Mouse (Mus musculus) kidney, postnatal 14 days (tissue): Measurements from ENCODE around the gene Dus1l.
"Not testable (repeated sequence)": the region's sequence is repeated elsewhere in the genome, so short reads cannot be mapped to it uniquely, and the experiment has no call there.

Experiments
- DNase-seq: peaks from one replicate; pipeline ENCODE4 v3.0.0; 2022; ENCODE audit warnings: mixed read lengths

The Dus1l gene

DNA sequence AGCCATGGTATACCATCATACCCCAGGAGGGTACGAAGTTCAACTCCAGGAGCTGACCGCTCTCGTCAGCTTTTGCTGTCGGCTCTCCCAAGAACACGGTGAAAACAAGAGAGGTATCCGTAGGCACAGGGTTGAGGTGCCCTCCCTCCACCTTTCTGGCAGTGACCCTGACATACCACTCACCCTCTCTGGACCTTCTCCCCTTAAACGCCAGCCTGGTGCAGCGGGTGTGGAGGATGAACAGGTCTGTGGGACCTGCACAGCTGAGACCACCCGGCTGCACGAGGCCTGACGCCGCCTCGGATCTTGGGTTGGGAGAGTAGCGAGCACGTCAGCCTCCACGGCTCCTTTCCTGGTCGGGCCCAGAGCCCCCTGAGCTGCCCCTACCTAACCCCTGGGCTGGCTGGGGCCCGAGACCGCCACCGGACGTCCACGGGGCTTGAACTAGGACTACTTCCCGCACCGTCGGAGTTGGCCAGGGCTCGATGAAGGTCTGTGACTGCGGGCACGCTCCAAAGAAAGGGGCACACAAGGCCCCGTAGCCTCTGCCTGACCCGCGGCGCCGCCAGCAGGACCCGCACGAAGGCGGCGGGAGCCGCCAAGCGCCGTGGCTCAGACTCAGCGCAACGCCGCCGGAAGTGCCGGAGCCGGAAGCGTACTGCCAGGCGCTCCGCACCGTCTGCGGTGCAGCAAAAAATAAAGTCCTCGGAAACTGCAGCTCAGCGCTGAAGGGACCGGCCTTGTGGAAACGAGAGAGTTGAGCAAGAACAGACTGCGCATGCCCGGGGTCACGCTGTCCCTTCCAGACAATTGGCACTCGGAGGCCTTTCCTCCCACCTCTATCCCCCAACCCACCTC, at the start of gene Dus1l:
Gene Dus1l (minus strand): TSS at position 648 of the 858 bp plus-strand sequence.
- peak; percentile 97 for DNase-seq

DNA sequence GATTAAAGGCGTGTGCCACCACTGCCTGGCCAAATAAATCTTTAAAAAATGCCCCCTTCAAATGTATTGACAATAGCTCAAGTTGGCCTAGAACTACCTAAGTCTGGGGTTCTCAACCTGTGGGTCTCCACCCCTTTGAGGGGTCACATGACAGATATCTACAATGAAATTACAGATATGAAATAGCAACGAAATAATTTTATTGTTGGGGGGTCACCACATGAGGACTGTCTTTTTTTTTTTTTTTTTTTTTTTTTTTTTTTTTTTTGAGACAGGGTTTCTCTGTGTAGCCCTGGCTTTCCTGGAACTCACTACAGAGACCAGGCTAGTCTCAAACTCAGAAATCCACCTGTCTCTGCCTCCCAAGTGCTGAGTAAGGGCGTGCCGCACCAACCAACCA, 48.1 kb upstream of the Dus1l start:
- no peak for DNase-seq

DNA sequence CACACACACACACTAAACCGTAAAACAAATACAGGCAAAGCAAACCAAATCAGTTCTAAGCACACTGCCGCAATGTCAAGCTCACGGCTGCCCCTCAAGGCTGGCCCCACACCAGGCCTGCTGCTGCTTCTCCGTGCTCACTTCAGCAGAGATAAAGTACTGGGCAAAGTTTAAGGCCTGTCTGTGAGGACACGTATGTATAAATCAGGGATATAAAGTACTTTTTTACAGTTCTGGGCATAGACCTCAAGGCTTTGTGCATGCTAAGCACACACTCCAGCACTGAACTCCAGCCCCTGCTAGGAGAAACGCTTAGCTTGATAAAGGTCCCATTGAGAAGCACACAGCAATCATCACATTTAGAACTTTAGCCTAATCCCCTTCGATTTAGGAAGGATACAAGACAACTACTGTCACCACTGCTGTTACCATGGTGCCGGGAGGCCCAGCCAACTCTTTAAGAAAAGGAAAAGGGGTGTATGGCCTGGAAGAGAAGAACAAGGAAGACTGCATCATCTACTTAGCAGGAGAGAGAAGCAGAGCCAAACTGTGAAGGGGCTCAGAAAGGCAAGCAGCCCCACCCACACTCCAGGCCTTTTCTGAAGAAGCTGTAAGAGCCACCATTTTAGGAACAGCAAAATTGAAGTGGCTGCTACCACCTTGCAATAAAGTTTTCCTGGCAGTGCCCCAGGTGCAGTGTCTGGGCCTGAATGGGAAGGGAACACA, 37.5 kb upstream of the Dus1l start:
- DNase-seq: no peak

DNA sequence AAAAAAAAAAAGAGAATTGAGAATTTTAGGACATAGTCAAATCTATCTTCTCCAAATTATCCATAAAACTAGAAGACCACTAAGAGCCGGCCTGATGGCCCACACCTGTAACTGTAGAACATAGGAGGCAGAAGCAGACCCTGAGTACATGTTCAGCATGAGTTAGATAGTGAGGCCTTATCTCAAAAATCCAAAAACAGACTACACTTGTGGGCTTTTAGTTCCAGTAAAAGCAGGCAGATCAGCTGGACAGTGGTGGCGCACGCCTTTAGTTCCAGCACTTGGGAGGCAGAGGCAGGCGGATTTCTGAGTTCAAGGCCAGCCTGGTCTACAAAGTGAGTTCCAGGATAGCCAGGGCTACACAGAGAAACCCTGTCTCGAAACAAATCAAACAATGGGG, 36.8 kb upstream of the Dus1l start:
- DNase-seq: not testable (repeated sequence)

DNA sequence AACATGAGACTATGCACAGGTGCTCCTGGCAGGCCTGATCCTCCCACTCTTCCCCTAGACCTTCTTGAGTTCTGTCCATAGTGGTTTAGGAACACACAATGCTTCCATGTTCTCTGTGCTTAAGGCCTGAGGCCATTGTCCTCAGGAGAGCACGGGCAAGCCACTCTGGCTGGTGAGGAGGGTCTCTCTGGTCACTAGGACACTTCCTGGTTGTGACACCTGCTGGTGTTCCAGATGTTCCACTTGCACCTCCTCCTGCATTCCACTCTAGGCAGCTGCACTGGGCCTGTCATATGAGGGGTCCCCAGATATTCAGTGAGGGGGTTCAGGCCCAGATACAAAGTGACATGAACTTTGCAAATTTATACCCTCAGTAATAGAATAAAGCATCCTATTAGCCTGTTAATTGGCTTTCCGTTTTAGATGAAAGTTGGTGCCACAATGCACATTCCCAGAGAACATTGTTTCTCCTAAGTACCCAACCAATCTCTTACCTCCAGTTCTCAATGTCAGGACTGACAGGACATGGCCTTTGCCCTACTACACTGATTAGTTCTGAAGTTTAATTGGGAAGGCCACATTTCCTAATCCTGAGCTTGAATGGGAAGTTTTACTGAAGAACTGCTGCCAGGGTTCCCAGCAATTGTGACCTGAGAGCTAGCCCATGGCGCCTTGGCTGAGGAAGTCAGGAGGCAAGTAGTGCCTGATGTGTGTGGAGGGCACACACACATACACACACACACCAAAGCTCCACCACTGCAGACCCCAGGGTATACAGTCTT, 35.6 kb upstream of the Dus1l start:
- no peak for DNase-seq

DNA sequence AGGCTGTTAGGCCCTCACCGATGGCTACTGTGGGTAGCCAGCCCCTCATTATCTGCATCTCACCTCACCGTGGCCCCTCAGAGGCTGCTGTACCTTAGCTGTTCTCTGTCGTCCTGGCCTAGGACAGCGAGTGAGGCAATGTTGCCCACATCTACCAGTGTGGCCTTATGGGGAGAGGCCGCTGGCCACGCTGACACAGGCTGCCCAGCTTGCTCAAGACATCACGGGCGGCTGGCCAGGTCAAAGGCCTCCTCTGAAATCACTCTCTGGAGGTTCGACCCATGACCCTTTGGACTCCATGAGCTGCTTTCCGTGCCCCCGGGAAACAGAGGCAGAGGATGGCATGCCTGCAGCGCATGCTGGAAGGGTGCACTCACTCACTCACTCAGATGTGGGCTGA, 34.5 kb upstream of the Dus1l start:
- DNase-seq: peak; percentile 46

DNA sequence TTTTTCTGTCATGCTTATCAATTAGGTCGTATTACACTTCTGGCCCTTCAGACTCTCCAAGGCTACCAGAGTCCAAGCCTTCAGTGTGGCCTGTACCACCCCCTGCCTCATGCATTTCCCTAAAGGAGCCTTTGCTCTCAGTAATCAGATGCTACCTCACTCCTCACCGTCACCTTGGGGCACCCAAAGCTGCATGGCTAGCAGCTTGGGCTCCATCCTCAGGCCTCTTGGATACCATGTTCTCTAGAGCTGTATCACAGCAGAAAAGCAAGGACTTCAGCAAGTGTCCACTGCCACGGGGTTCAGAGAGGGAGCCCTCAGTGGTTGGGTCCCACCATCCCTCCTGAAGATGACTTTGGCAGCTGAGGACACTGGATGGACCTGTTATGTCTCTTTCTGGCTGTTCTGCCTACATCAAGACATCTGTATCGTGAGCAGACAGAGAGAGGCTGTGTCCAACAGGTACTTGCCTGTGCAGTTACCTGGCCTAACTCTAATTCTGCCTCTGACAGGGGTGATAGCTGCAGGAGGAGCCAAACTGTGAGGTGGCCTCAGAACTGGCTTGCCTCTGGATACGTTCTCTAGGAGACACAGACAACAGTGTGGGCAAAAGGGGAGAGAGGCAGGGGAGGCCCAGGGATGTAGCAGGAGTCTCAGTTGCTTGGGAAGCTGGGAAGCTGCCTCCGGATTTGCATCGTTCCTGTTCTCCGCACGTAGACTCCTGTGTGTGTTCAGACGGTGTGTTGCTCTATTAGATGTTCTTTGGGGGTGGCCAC, 33.7 kb upstream of the Dus1l start:
- no peak for DNase-seq

DNA sequence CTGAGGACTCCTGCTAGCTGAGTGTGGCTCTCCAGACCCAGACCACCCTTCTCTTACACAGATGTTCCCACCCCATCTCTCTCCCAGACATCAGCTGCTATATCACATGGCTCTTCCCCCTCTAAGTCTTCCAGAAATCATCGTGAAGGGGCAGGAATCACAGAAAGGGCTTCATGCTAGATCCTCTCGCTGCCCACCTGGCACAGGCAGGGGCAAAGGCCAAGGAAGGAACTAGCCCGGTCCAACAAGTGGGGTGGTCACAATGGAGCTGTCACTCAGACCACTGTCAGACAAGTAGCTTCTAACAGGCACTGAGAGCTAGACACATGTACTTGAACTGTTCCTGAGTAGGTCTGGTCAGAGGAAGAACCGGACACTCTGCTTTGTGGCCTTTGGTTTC, 32.2 kb upstream of the Dus1l start:
- no peak for DNase-seq

DNA sequence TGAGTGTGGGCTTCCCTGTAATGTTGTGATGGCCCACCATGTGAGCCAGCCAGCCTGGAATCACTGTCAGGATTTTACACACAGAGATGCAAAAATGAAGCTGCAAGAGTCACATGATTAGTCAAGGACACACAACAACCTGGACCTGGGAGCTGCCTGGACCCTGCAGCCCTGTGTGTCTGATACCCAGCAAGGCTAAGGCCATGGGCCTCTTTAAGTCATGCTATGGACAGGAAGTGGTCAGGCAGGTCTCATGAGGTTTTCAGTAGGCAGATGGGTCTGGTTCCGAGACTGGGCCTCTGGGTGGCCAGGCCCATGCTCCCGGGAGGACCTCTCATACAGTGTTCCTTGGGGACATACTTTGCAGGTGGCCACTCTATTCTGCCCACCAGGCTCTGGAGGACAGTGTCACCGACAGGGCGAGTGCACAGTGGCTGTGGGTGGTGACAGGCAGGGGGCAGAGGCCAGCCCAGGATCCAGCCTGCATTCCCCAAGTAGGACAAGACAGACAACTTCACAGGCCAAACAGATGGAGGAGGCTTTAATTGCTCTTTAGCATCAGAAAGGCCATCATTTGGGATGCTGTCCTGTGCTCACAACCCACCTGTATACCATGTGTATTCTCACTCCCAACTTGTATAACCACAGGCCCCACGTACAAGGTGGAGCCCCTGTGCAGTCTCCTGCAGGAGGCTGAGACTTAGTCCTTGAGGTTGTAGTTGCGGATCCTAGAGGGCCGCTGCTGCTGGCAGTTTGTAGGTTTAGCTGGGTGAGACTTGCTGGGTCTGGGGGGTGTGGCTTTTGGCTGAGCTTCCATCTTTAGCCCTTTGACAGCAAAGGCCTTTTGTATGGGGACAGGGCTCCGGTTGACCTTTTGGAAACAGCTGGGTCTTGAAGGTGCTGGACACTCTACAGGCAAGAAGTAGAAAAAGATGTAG, 30.1 kb upstream of the Dus1l start:
- DNase-seq: no peak

DNA sequence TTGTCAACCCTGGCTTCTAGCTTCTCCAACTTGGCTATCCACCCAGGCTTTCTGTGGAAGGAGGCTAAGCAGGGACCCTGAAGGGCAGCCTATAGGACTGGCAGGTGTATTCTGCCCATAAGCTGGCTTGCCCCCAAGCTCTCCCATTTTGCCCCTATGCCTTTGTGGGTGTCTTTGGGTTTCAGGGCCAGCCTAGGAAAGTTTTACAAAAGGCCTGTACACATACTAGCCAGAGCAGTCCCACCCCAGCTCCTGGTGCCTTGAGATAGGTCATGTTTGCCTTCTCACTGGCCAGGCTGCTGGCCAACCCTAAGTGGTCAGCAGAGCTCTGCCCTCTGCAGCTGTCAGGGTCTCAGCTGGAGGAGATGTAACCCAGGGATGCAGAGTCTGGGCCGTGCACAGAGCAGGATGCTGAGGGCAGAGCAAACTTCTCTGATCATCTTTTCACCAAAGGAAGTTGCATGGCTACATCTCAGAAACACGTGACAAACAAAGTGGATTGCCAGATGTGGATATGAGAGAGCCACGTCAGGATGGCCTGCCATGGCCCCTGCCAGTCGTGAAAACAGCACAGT, 29.2 kb upstream of the Dus1l start:
- no peak for DNase-seq

DNA sequence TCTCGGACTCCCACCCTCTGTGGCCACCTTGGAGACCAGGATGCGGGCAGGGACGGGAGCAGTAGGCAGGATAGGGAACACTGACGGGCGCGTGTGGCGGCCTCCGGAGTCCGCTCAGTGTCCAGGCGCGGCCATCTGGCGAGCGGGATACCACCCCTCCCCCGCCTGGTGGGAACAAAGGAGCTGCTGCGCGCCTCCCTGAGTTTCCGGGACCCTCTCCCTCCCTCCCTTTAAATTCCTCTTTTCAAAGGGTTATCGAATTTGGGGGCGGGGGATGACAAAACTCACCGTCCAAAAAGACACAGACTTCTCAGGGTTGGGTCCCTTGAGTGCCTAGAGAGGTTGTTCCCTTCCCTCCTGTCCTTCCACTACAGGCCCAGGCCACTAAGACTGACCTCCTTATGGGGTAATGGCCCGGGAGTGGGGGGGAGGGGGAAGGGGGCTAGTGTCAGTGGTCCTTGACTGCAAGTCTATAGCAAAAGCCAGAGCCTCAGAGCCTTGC, 28.6 kb upstream of the Dus1l start:
- DNase-seq: no peak

DNA sequence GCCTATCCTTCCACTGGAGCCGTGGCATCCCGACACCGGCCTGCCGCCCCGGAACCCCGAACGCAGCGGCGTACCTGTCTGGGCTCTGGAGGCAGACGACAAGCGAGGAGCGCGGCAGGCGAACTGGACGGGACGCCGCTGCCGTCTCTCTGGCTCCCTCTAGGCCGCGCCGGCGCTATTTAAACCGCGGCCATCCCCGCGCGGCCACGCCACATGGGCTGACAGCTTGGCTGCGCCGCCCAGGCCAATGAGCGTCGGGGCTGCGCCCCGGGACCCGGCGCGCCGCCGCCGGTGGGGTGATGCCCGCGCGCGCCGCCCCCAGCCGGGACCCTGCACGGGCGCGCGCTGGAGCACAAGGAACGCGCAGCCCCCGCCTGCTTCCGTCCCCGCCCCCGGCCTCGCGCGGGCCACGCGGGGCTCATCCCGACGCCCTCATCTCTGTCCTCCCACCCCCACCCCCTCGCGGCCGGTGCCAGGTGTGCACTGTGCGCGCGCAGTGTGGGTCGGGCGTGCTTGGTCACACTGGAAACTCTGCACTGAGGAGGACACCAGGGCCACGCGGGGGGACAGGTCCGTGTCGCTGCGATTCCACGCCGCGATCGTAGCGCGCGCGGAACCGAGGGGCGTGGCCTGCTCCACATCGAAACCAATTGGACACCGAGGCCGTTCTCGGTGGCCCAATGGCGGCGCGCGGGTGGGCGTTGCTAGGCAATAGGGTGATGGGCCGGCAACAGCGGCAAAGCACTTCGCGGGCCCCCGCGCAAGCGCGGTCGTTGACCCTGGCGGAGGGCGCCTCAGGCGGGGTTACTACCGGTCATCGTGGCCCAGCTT, 28.0 kb upstream of the Dus1l start, which contains the start of gene Fasn:
Gene Fasn (minus strand): TSS at position 592 of the 831 bp plus-strand sequence.
- peak; percentile 98 for DNase-seq

DNA sequence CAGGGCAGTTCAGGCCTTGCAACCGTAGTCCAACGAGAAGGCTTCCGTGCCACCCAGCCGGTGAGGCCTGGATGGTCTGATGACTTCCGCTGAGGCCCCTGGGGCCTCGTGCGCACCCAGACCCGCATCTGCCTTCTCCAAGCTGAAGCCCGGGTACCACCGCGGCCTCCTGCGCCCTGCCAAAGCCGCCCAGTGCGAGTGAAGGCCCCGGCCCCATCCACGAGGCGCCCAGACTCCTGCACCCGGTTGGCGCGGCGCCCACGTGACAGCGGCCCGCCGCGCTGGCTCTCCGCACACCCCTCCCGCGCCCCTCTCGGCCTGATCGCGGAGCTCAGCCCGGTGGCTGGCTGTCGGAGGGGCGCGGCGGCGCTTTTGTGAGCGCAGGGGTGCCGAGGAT, 27.3 kb upstream of the Dus1l start:
- DNase-seq: no peak

DNA sequence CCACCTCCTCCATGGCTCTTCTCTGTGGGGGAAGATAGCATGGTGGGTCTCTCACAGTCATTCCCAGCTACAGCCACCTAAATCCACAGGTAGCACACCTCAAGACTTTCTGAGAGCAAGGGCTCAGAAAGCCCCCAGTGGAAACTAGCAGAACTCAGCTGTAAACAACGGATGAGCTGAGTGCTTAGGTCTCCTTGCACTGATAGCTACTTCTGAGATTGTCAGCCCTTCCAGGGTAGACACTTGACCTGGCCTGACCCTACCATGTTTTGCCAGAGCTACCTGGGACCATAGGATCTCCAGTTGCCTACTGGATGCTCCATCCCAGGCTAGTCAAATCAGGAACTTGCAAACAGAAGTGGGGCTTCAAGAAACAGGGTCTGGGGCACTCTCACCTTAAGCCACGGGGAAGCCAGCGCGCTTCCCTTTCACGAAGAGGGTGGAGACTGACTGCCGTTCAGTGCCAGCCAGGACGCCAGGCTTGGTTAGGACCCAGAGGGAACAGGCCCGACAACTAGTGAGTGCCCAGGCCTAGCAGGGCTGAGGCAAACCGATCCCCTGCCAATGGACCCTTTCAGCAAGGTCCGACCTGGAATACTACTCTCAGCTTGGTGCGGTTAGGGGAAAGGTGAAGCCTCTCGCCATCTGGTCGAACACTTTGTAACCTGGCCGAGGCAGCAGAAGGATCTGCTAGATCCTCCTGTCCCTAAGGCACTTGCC, 26.8 kb upstream of the Dus1l start:
- peak; percentile 39 for DNase-seq

DNA sequence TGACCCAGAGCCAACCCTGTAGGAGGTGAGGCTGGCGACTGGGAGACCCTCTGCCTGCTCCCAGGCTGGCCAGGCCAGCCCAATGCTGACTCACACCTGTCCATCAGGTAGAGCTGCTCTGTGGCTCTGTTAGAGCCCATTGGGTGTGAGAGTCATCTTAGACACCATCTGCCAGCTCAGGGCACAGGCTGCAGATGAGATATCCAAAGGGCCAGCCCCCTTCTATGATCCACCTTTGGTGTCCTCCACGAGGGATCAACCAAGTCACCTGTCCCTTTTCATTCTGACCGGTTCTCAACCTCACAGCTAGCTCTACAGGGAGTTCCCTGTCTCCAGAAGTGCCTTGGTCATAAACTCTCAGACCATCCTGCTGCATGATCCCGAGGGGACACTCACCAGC, 26.1 kb upstream of the Dus1l start:
- no peak for DNase-seq

DNA sequence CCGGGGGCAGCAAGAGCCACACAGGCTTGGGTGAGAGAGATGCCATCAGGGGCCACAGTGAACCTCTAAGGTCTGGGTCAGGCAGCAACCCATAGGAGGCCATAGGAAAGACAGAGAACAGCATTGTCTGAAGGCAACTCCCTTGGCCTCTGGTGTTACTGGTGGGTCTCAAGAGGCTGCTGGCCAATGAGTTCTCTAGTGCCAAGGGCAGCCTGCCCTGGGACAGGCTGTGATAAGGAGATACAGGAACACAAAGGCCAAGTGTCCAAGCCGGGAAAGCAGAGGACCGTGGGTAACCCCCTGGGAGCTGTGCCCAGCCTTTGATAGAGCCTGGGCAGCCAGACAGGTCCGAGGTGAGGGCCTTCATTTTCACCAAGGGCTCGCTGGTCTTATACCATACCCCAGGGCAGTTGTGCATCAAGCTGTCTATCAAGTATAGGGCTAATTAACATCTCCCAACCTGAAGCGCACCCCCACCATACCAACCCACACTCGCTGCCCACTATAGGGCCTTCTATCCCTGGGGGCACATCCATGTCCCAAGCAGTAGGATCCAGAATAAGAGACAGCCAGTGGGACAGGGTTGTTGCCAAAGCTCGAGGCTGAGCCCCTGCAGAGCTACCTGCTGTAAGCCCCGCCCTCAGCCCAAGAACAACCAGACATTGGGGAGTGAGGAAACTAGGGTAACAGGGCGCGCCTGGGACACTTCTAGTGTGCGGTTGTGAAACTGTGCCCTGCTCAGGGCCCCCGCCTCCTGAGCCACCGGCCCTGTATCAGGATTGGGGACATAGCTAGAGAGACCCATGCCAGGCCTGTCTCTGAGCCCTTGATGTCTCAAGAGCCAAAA, 25.1 kb upstream of the Dus1l start:
- DNase-seq: no peak

DNA sequence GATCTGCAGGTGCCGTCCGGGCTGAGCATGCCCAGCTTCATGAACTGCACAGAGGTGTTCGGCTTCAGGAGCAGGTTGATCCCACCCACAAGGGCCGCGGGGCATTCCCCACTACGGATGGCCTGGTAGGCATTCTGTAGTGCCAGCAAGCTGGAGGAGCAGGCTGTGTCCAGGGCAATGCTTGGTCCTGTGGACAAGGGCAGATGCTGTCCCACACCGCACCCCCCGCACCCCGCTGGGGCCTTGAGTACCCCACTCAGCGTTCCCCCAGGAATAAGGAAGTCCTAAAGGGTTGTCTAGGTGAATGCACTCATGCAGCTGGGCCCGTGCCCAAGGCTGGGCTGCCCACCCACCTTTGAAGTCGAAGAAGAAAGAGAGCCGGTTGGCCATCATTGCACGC, 24.3 kb upstream of the Dus1l start:
- no peak for DNase-seq

DNA sequence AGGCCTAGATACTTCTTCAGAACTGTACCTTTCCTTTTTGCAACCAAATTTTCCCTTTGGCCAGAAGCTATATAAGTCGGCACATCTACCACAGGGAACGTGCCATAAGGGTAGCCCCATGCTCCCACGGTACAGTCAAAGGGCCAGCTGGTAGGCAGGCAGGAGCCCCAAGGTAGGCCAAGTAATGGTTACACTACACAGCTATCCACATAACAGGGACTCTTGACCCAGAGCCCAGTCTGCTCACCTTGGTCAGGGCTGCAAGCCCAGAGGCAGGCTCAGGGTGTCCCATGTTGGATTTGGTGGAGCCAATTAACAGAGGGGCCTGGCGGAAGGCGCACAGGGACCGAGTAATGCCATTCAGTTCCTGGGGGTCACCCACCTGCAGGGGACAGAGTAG, 23.4 kb upstream of the Dus1l start:
- no peak for DNase-seq
